Mouse (Mus musculus) midbrain, postnatal 0 days (tissue): ENCODE data around the gene Tead2. TPM values are rescaled to one million over a fixed set of nuclear protein-coding genes. Genes with fewer than 3 reads are reported as not detected.

ENCODE experiments used
- ATAC-seq: fragments of 200-750 bp; cut with Nextera tagmentation; 2 replicates; pipeline ENCODE4 v1.8.0; 2017; ENCODE audit warnings: moderate number of reproducible peaks, mild to moderate bottlenecking, moderate TSS enrichment, moderate library complexity; ENCODE audit not compliant: low FRiP score
- DNase-seq: peaks from one replicate; pipeline ENCODE4 v3.0.0-alpha.2; 2015; ENCODE audit warnings: low spot score
- H3K27ac ChIP-seq: fragments of 300-500 bp; sonication (generic); 2 replicates; pipeline ENCODE4 v1.5.1; 2014; ENCODE audit warnings: low read depth, mild to moderate bottlenecking, low read length, mixed read lengths
- H3K27me3 ChIP-seq: fragments of 300-500 bp; sonication (generic); 2 replicates; pipeline ENCODE4 v1.6.1; 2014; ENCODE audit warnings: low read length, control low read depth, mixed read lengths; ENCODE audit not compliant: insufficient read depth
- H3K36me3 ChIP-seq: fragments of 300-500 bp; sonication (generic); 2 replicates; pipeline ENCODE4 v1.6.1; 2014; ENCODE audit warnings: low read length, control low read depth, mixed read lengths; ENCODE audit not compliant: insufficient read depth
- H3K4me1 ChIP-seq: fragments of 300-500 bp; sonication (generic); 2 replicates; pipeline ENCODE4 v1.6.1; 2014; ENCODE audit warnings: mild to moderate bottlenecking, control low read depth, antibody characterized with exemption, low read length, mixed read lengths; ENCODE audit not compliant: insufficient read depth
- H3K4me2 ChIP-seq: fragments of 300-500 bp; sonication (generic); 2 replicates; pipeline ENCODE4 v1.6.1; 2014; ENCODE audit warnings: low read depth, mild to moderate bottlenecking, low read length, mixed read lengths; ENCODE audit not compliant: poor library complexity, severe bottlenecking
- H3K4me3 ChIP-seq: fragments of 300-500 bp; sonication (generic); 2 replicates; pipeline ENCODE4 v1.5.1; 2014; ENCODE audit warnings: low read depth, mild to moderate bottlenecking, low read length, moderate library complexity
- H3K9ac ChIP-seq: fragments of 300-500 bp; sonication (generic); replicated peaks from 2 replicates; pipeline ENCODE4 v1.6.1; 2014; ENCODE audit warnings: mild to moderate bottlenecking, low read length, moderate library complexity, mixed read lengths; ENCODE audit not compliant: poor library complexity, severe bottlenecking
- H3K9me3 ChIP-seq: fragments of 300-500 bp; sonication (generic); 2 replicates; pipeline ENCODE4 v1.6.1; 2016; ENCODE audit warnings: low read length, control low read depth
- CTCF ChIP-seq: IDR thresholded peaks from 2 replicates; pipeline ENCODE4 v1.5.1; 2016; ENCODE audit warnings: antibody characterized with exemption, mild to moderate bottlenecking
- WGBS: fragments of 180-500 bp; shearing (Covaris S2); extraction: QIAGEN DNeasy Blood & Tissue Kit; methylation state at CpG from one replicate; pipeline ENCODE4 v1.1.7; 2014; 5-methylcytosine and 5-hydroxymethylcytosine counted together
- polyA plus RNA-seq: library from polyadenylated mRNA; unstranded; fragments of >200 nt; fragmentation: Nextera tagmentation; extraction: Ambion mirVana; gene quantifications from 2 replicates; pipeline ENCODE4 v1.2.1, GENCODE M21; 2015
- total RNA-seq: library from RNA; depleted of rRNA; stranded (reverse); fragments of >200 nt; gene quantifications from 2 replicates; pipeline ENCODE4 v1.2.3, GENCODE M21; 2014

The Tead2 gene
- total and polyA plus RNA-seq, 2 experiments from 2014 or later, result 17.0 to 54.8 TPM

DNA sequence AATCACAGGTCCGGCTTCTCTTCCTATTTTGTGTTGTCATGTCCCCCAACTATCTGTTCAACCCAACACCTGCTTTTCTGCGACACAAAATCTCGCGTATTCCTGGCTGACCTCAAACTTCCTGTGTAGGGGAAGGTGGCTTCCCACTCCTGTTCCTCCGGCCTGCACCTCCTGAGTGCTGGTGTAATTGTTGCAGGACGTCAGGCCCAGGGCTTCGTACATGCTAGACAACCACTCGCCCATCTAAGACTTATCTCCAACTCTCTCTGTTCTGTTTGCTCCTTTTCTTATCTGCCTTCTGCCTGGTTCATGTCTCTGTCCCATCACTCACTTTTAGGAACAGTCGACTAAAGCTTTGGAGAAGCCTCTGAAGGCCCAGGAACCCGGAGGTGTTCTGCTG, 4.5 kb upstream of the Tead2 start:
- peak overlapping the region; percentile 26; the same call in 1 of the 2 replicates for H3K4me2 ChIP-seq

DNA sequence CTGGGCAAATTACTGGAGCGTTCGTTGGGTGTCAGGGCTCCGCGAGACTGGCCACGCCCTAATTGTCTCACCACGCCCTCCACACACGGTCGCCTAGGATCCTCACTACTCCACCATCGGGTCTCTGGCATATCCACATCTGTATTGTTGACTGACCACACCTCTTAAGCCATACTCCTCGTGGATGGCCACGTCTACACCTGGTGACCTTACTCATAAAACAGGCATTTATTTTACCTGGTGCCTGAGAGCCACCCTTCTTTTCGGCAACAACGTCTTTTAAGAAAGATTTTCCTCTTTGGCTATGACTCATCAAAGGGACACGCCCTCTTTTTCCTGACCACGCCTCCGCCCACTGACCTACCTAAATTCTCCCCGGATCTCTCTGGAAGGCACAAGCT, 3.7 kb upstream of the Tead2 start, which contains the start of gene Dkkl1:
Dkkl1 (minus strand) TSS at position 297 of the 401 bp plus-strand sequence.
- H3K27me3 ChIP-seq, result peaks cover 15% of the 10 kb centered on the region
- TF ChIP-seq CTCF, result no peak
- ATAC-seq (no peak), DNase-seq (no peak)
- H3K4me2 ChIP-seq, result peak within 1 kb of the TSS; percentile 26
- H3K9ac ChIP-seq, result no peak within 1 kb of the TSS; the same call in 1 of the 2 replicates
- no peak within 1 kb of the TSS for H3K27ac ChIP-seq
- 9% methylated on average over 17 of the region's 17 CpGs for WGBS
- no peaks in the 10 kb centered on the region for H3K36me3 ChIP-seq
- H3K4me3 ChIP-seq, result peak within 1 kb of the TSS; percentile 15; the same call in 1 of the 2 replicates
- H3K9me3 ChIP-seq, result no peaks in the 10 kb centered on the region
- H3K4me1 ChIP-seq, result peaks cover 5% of the 10 kb centered on the region; the same call in 1 of the 2 replicates

More for the DNA sequence above, 4.5 kb upstream of the Tead2 start:
- H3K36me3 ChIP-seq, result no peaks in the 10 kb centered on the region
- H3K27ac ChIP-seq, result no peak overlapping the region
- WGBS, result 81% methylated on average over 10 of the region's 10 CpGs
- no peak overlapping the region for H3K4me3 ChIP-seq
- H3K9me3 ChIP-seq, result no peaks in the 10 kb centered on the region
- ATAC-seq (no peak), DNase-seq (no peak)
- no peak overlapping the region for H3K9ac ChIP-seq
- H3K4me1 ChIP-seq, result peaks cover 4% of the 10 kb centered on the region; the same call in 1 of the 2 replicates
- peaks cover 15% of the 10 kb centered on the region for H3K27me3 ChIP-seq
- no peak for TF ChIP-seq CTCF

DNA sequence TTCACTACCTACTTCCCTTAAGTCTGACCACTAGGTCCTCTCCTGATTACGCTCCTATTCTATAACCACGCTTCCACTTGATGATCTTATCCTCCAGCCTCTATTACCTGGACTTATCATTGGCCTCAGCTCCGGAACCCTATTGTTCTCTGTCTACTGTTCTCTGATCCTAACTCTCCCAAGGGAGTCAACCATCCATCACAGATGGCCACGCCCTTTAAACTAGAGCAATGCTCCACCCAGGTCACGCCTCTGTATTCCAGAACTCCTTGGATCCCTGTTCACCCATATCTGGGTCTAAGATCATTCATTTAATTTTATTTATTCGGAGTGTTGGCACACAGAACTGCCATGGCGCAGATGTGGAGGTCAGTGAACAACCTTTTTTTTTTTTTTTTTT, 3.2 kb upstream of the Tead2 start:
- ATAC-seq (no peak), DNase-seq (no peak)
- no peak overlapping the region for H3K27ac ChIP-seq
- 75% methylated on average over 7 of the region's 7 CpGs for WGBS
- peaks cover 5% of the 10 kb centered on the region; the same call in 1 of the 2 replicates for H3K4me1 ChIP-seq
- H3K9me3 ChIP-seq, result no peaks in the 10 kb centered on the region
- no peak overlapping the region for H3K4me2 ChIP-seq
- TF ChIP-seq CTCF, result no peak
- no peak overlapping the region for H3K4me3 ChIP-seq
- H3K36me3 ChIP-seq, result no peaks in the 10 kb centered on the region
- H3K27me3 ChIP-seq, result peaks cover 15% of the 10 kb centered on the region
- no peak overlapping the region for H3K9ac ChIP-seq

DNA sequence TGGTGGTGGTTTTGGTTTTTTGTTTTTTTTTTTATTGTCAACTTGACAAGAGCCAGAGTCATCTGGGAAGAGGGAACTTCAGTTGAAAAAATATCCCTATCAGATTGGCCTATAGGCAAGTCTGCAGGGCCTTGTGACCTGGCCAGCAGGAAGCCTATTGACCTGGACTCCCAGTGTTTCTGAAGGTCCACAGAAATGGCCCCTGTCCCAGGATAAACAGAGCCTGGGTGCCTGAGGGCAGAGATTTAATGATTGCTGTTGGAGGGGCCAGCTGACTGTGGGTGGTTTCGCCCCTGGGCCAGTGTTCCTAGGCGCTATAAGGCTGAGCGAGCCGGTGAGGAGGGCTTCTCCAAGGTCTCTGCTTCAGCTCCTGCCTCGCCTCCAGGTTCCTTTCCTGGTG, 1.8 kb upstream of the Tead2 start:
- no peak for TF ChIP-seq CTCF

DNA sequence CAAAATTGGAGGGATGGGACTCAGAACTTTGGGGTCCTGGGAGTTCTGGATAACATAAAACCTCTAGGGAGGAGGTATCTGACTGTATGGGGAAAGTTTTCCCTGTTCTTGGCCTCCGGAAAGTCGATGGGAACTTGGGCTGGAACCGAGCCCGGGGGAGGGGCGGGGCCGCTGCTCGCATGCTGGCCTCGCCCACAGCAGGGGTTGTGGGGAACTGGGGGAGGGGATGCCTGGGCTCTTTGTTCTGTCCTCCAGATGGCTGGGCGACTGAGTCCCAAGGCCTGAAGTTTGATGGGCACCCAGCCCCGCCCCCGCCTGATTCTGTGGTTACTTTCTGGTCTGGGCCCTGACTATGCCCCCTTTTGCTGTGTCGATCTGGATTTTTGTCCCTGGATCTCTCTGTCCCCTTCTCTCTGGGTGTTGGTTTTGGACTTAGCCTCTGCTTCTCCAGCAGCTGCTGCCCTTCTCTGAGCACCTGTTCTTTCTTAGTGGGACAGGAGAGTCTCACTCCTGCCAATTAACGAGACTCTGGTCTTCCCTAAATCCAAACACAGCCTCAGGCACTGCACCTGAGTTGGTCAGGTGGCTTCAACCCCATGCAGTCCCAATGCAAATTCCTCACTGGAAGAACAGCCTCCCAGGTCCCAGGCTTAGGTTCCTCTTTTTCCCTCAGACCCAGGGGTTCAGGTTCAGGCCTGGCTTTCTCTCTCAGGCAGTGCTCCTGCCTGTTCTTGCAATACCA, 1.1 kb downstream of the Tead2 start:
- Histone ChIP-seq H3K9me3 (no peaks in the 10 kb centered on the region), H3K4me3 (peak overlapping the region; percentile 42), H3K4me2 (peak overlapping the region; percentile 67), H3K4me1 (peaks cover 5% of the 10 kb centered on the region; the same call in 1 of the 2 replicates), H3K36me3 (no peaks in the 10 kb centered on the region), H3K9ac (peak overlapping the region; percentile 54; the same call in 1 of the 2 replicates), H3K27me3 (peaks cover 7% of the 10 kb centered on the region; the same call in 1 of the 2 replicates), H3K27ac (peak overlapping the region; percentile 57; the same call in 1 of the 2 replicates)
- ATAC-seq (peak; percentile 72), DNase-seq (peak; percentile 85)
- 6% methylated on average over 12 of the region's 13 CpGs for WGBS
- TF ChIP-seq CTCF, result no peak

More for the DNA sequence above, 1.8 kb upstream of the Tead2 start:
- Histone ChIP-seq H3K36me3 (no peaks in the 10 kb centered on the region), H3K4me1 (peaks cover 5% of the 10 kb centered on the region; the same call in 1 of the 2 replicates), H3K4me2 (no peak overlapping the region), H3K9me3 (no peaks in the 10 kb centered on the region), H3K9ac (no peak overlapping the region), H3K27me3 (peaks cover 15% of the 10 kb centered on the region), H3K27ac (no peak overlapping the region), H3K4me3 (no peak overlapping the region)
- WGBS, result 59% methylated on average over 5 of the region's 5 CpGs
- no peak for ATAC-seq
- DNase-seq, result no peak

DNA sequence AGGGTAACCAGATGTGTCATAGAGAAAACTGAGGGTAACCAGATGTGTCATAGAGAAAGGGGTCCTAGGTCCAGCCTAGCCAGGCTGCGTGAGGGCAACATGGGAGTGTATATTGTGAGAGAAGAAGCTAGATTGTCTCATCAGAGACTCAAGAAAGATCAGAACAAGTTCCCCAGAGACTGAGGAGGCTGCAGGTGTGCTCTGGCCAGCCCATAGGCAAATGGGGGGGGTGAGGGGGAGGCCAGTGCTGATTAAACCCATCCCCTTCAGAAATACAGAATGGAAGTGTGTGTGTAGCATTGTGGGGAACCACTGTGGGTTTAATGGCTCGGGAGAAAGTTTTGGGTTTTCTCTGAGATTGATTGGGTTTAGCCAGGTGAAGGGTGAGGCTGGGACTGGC, 6.1 kb downstream of the Tead2 start:
- no peak for ATAC-seq
- TF ChIP-seq CTCF, result no peak
- no peaks in the 10 kb centered on the region for H3K27me3 ChIP-seq
- H3K4me3 ChIP-seq, result no peak overlapping the region
- no peaks in the 10 kb centered on the region for H3K9me3 ChIP-seq
- no peak overlapping the region for H3K4me2 ChIP-seq
- no peaks in the 10 kb centered on the region for H3K4me1 ChIP-seq
- no peaks in the 10 kb centered on the region for H3K36me3 ChIP-seq
- no peak overlapping the region for H3K27ac ChIP-seq
- no peak overlapping the region for H3K9ac ChIP-seq
- WGBS, result 87% methylated on average over 2 of the region's 2 CpGs
- DNase-seq, result no peak
